Mouse (Mus musculus) embryonic stem cell, embryonic (primary cell): ENCODE measurements around the gene Kcnk13.

Experiments used
- CTCF ChIA-PET, 4 experiments: fragments of 300-600 bp in 2 of 4; fragments of 350-600 bp in 2 of 4; sonication (Branson Sonifier 250); formaldehyde crosslinking; loops; one replicate each; lab custom pipeline; 2022; ENCODE audit warnings: inconsistent platforms in 2 of 4; lab: Charles Lee
- POLR2A ChIA-PET, 4 experiments: fragments of 300-600 bp in 2 of 4; fragments of 350-600 bp in 2 of 4; sonication (Branson Sonifier 250); formaldehyde crosslinking; loops; one replicate each; lab custom pipeline; 2022; ENCODE audit warnings: antibody characterized with exemption in 4 of 4, inconsistent platforms in 1 of 4; lab: Charles Lee

The Kcnk13 gene

GRCm38 (mm10) chr12:99964301-99965202 lies at the start of gene Kcnk13:
Gene Kcnk13, plus strand, starts transcription at chr12:99964499.
- POLR2A ChIA-PET, result interaction anchor here in 3 of 4 experiments (0.5 to 3.2 kb wide), 11 partner anchors 9 to 235 kb away, joined by 3 to 10 read pairs (median 3); partner anchors contain the start of gene Calm1 (in 1 of the 3)
- CTCF ChIA-PET, result interaction anchor here (0.5 to 2.7 kb wide), 38 partner anchors 8 to 881 kb away, joined by 3 to 20 read pairs (median 4); no protein-coding TSS in a partner anchor

GRCm38 (mm10) chr12:99917800-99918427 lies 46.4 kb upstream of the Kcnk13 start:
- CTCF ChIA-PET, result interaction anchor here in 2 of 4 experiments (0.6 to 1.4 kb wide), 3 partner anchors 20 to 719 kb away, joined by 3 to 6 read pairs (median 4); no protein-coding TSS in a partner anchor
- POLR2A ChIA-PET, result interaction anchor here in 2 of 4 experiments (0.5 to 0.7 kb wide), 2 partner anchors 208 to 960 kb away, joined by 3 read pairs; no protein-coding TSS in a partner anchor

GRCm38 (mm10) chr12:99919636-99920035 lies 44.7 kb upstream of the Kcnk13 start:
- POLR2A ChIA-PET, result interaction anchor here in 1 of 4 experiments (1.1 to 1.6 kb wide), 2 partner anchors 20 to 190 kb away, joined by 3 read pairs; partner anchors contain the start of gene Psmc1

DNA sequence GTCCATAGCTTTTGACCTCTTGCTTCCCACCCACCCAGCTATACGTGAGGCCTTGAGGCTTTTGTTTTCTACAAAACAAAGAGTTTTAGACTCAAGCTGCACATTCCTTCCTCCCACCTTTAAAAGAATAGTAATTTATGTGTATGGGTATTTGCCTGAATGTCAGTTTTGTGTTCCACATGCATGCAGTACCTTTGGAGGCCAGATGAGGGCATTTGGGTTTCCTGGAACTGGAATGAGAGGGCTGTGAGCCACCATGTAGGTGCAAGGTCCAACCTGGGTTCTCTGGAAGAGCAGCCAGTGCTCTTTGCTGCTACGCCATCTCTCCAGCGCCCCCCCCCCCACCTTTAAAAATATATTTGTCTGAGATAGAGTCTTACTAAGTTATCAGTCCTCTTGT lies 43.3 kb upstream of the Kcnk13 start:
- ChIA-PET CTCF (interaction anchor here (0.6 to 1.1 kb wide), 18 partner anchors 8 to 991 kb away, joined by 3 to 8 read pairs (median 4); no protein-coding TSS in a partner anchor), POLR2A (interaction anchor here in 1 of 4 experiments (0.6 kb wide), 2 partner anchors 1020 to 1728 kb away, joined by 3 read pairs; partner anchors contain the start of gene Eml5)

More at GRCm38 (mm10) chr12:99919636-99920035, 44.7 kb upstream of the Kcnk13 start:
- CTCF ChIA-PET, result interaction anchor here in 1 of 4 experiments (0.6 kb wide), 1 partner anchor 187 kb away, joined by 5 read pairs; no protein-coding TSS in a partner anchor

GRCm38 (mm10) chr12:99923131-99923606 lies 41.1 kb upstream of the Kcnk13 start:
- POLR2A ChIA-PET, result interaction anchor here in 3 of 4 experiments (0.6 to 1.8 kb wide), 9 partner anchors 10 to 702 kb away, joined by 3 to 5 read pairs (median 3); partner anchors contain the start of genes Efcab11 (in 2 of the 3) and Tdp1 (in 2 of the 3)
- CTCF ChIA-PET, result interaction anchor here in 2 of 4 experiments (1.2 to 1.4 kb wide), 2 partner anchors 10 to 30 kb away, joined by 3 to 4 read pairs; no protein-coding TSS in a partner anchor

DNA sequence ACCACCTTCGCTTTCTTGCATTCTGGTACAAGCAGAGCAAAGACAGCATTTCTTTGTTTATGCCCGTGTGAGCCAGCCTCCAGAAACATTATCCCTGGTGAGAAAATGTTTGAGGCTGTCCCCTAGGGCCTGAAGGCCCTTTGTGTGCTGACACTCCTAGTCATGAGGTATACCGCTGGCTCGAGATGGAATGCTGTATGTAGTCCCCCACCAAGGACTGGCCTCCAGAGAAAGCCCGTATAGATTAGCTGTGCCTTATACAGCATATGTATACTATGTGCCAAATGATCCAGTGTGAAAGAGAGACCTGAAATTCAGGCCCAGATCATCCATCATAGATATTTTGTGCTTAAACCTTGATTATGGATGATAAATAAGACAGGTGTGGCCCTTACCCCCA lies 40.6 kb upstream of the Kcnk13 start:
- ChIA-PET POLR2A (interaction anchor here in 2 of 4 experiments (0.9 to 1.8 kb wide), 5 partner anchors 12 to 39 kb away, joined by 3 to 5 read pairs (median 4); partner anchors contain the start of genes Efcab11 (in 2 of the 2) and Tdp1 (in 2 of the 2)), CTCF (interaction anchor here in 1 of 4 experiments (1.0 to 1.1 kb wide), 2 partner anchors 10 to 29 kb away, joined by 3 read pairs; no protein-coding TSS in a partner anchor)

- ChIA-PET POLR2A (interaction anchor here in 1 of 4 experiments (0.6 to 1.0 kb wide), 2 partner anchors 16 to 43 kb away, joined by 3 to 4 read pairs; no protein-coding TSS in a partner anchor), CTCF (no interaction called here)
Measured at GRCm38 (mm10) chr12:99928311-99928710, 36.0 kb upstream of the Kcnk13 start.

DNA sequence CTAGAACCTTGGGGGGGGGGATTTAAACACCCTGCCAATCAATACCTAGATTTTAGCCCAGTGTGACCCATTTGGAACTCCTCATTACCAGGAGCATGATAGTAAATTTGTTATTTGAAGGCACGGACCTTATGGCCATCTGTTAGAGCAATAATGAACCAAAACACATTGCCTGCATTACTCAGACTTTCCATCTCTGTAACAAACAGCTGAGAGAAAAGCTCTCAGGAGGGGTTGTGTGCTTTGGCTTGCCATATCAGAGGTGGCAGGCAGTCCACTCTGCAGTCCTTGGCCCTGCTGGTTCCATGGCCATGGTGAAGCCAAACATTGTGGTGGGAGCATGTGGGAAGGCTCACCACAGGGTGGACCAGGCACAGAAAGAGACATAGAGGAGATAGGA lies 35.1 kb upstream of the Kcnk13 start:
- POLR2A ChIA-PET, result no interaction called here
- CTCF ChIA-PET, result interaction anchor here in 1 of 4 experiments (0.6 kb wide), 1 partner anchor 8 kb away, joined by 3 read pairs; no protein-coding TSS in a partner anchor

DNA sequence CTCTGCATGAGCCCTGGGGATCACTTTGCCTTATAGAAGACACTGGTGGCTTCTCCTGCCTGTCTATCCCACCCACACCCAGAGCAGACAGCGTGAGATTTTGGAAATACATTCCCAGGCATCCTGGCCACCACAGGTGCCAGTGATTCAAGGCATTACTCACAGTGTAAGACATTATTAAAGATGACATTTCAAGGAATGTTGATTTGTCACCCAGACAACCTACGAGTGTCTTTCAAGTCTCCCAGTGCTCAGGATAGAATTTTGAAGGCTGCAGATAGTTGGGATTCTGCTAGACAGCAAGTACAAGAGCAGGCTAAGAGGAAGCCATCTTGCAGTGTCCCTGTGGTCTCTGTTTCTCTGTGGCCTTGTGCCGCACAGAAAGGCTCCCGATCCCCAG lies 32.1 kb upstream of the Kcnk13 start:
- CTCF ChIA-PET, result interaction anchor here in 1 of 4 experiments (0.7 kb wide), 1 partner anchor 10 kb away, joined by 4 read pairs; no protein-coding TSS in a partner anchor
- POLR2A ChIA-PET, result interaction anchor here in 1 of 4 experiments (1.1 to 1.2 kb wide), 2 partner anchors 9 to 26 kb away, joined by 3 to 4 read pairs; no protein-coding TSS in a partner anchor

DNA sequence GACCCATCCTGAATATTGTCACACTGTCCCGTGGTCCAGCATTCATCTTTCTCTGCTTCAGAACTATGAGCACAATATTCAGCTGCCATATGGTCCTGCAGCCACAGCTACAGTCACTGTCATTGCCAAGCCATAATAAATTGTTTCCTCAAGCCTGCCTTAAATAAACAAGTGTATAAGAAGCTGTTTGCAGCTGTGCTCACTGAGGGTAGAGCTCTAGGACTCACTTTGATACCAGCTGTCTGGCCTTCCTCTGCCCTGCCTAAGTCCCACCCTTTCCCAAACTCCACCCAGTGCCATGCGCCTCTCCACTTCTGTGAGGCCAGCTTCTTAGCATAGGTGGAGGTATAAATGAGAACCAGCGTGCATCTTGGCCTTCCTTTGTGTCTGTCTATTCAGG lies 30.7 kb upstream of the Kcnk13 start:
- CTCF ChIA-PET, result interaction anchor here (0.6 to 2.1 kb wide), 15 partner anchors 9 to 916 kb away, joined by 3 to 9 read pairs (median 4); partner anchors contain the start of gene Kcnk13 (in 1 of the 4)
- POLR2A ChIA-PET, result interaction anchor here (0.5 to 0.9 kb wide), 6 partner anchors 9 to 1416 kb away, joined by 3 read pairs; no protein-coding TSS in a partner anchor

GRCm38 (mm10) chr12:99935403-99935802 lies 28.9 kb upstream of the Kcnk13 start:
- ChIA-PET POLR2A (interaction anchor here in 2 of 4 experiments (0.8 to 1.4 kb wide), 4 partner anchors 11 to 563 kb away, joined by 3 to 5 read pairs (median 3); no protein-coding TSS in a partner anchor), CTCF (interaction anchor here (0.6 to 1.7 kb wide), 4 partner anchors 14 to 176 kb away, joined by 3 to 4 read pairs (median 4); partner anchors contain the start of gene Kcnk13 (in 1 of the 4))

- ChIA-PET CTCF (interaction anchor here in 3 of 4 experiments (0.6 to 1.4 kb wide), 3 partner anchors 17 to 25 kb away, joined by 3 to 8 read pairs (median 4); no protein-coding TSS in a partner anchor), POLR2A (interaction anchor here in 1 of 4 experiments (1.7 to 1.9 kb wide), 2 partner anchors 14 to 19 kb away, joined by 3 to 5 read pairs; no protein-coding TSS in a partner anchor)
Measured at GRCm38 (mm10) chr12:99938476-99938875, 25.8 kb upstream of the Kcnk13 start.

- POLR2A ChIA-PET, result interaction anchor here in 1 of 4 experiments (1.7 to 1.9 kb wide), 2 partner anchors 15 to 19 kb away, joined by 3 to 5 read pairs; no protein-coding TSS in a partner anchor
Measured at GRCm38 (mm10) chr12:99939179-99939578, 25.1 kb upstream of the Kcnk13 start.

DNA sequence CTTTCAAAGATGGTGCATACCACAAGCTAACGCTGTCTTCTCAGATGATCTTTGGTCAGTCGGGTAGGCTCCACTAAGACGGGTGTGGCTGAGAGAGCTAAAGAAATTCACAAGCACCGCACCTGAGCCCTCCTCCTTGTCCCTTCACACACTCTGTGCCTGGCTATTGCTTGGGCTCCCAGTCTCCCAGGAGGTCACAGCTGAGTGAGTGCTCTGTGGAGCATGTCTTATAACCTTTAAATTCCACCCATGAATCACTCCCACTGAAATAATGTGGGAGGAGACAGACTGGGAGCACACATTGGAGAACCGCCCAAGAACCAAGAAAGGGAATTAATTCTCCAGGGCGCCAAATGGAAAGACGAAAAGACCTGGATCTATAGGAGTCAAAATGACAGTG lies 23.6 kb upstream of the Kcnk13 start:
- POLR2A ChIA-PET, result interaction anchor here in 1 of 4 experiments (1.1 to 1.3 kb wide), 2 partner anchors 9 to 25 kb away, joined by 3 to 4 read pairs; no protein-coding TSS in a partner anchor
- CTCF ChIA-PET, result interaction anchor here in 1 of 4 experiments (0.7 kb wide), 1 partner anchor 12 kb away, joined by 9 read pairs; no protein-coding TSS in a partner anchor

More at GRCm38 (mm10) chr12:99939179-99939578, 25.1 kb upstream of the Kcnk13 start:
- CTCF ChIA-PET, result interaction anchor here in 2 of 4 experiments (0.6 to 1.3 kb wide), 2 partner anchors 9 to 25 kb away, joined by 3 read pairs; partner anchors contain the start of gene Kcnk13 (in 1 of the 2)

- ChIA-PET CTCF (interaction anchor here in 2 of 4 experiments (0.8 to 1.0 kb wide), 3 partner anchors 10 to 22 kb away, joined by 3 to 4 read pairs (median 4); partner anchors contain the start of gene Kcnk13 (in 1 of the 2)), POLR2A (interaction anchor here in 2 of 4 experiments (0.5 to 1.5 kb wide), 6 partner anchors 9 to 57 kb away, joined by 3 read pairs; no protein-coding TSS in a partner anchor)
Measured at GRCm38 (mm10) chr12:99942441-99942840, 21.9 kb upstream of the Kcnk13 start.

DNA sequence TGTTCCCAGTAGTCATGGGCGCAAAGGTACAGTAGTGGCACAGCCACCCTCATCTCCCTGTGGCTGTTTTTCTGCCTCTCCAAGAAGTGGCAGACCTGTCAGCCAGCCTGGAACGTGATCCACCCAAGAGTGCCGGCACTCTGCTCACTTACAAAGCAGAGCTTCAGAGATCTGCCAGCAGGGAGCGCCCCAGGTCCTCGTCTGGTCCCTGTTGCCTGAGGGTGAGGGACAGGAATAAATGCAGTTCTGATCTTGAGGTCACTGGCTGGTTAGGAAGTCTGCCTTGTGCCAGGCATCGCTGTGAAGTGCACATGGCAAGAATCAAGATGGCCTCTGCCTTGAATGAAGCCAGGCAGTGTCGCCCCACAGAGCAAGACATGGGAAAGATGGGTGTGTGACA lies 11.4 kb upstream of the Kcnk13 start:
- POLR2A ChIA-PET, result interaction anchor here in 2 of 4 experiments (0.7 to 1.5 kb wide), 4 partner anchors 10 to 178 kb away, joined by 3 to 4 read pairs (median 3); no protein-coding TSS in a partner anchor
- CTCF ChIA-PET, result interaction anchor here (0.7 to 2.5 kb wide), 19 partner anchors 10 to 889 kb away, joined by 3 to 20 read pairs (median 4); partner anchors contain the start of gene Kcnk13 (in 3 of the 4)
